Mouse (Mus musculus) hindbrain, embryonic 13.5 days (tissue): ENCODE measurements around the gene Sectm1a. TPM values are rescaled to one million over a fixed set of nuclear protein-coding genes. Genes with fewer than 3 reads are reported as not detected.

Source experiments
- ATAC-seq: fragments of 200-750 bp; cut with Nextera tagmentation; 2 replicates; pipeline ENCODE4 v1.8.0; 2017; ENCODE audit warnings: moderate TSS enrichment; ENCODE audit not compliant: low FRiP score
- H3K27ac ChIP-seq: fragments of 300-500 bp; sonication (generic); 2 replicates; pipeline ENCODE4 v1.5.1; 2015; ENCODE audit warnings: inconsistent platforms, mild to moderate bottlenecking, moderate library complexity
- H3K27me3 ChIP-seq: fragments of 300-500 bp; sonication (generic); 2 replicates; pipeline ENCODE4 v1.6.1; 2015; ENCODE audit warnings: mild to moderate bottlenecking, inconsistent platforms
- H3K36me3 ChIP-seq: fragments of 300-500 bp; sonication (generic); 2 replicates; pipeline ENCODE4 v1.6.1; 2015; ENCODE audit warnings: mild to moderate bottlenecking, inconsistent platforms
- H3K4me1 ChIP-seq: fragments of 300-500 bp; sonication (generic); replicated peaks from 2 replicates; pipeline ENCODE4 v1.6.1; 2015; ENCODE audit warnings: inconsistent platforms
- H3K4me2 ChIP-seq: fragments of 300-500 bp; sonication (generic); 2 replicates; pipeline ENCODE4 v1.6.1; 2015; ENCODE audit warnings: inconsistent platforms, mild to moderate bottlenecking, moderate library complexity
- H3K4me3 ChIP-seq: fragments of 300-500 bp; sonication (generic); 2 replicates; pipeline ENCODE4 v1.5.1; 2015; ENCODE audit warnings: mild to moderate bottlenecking, inconsistent platforms
- H3K9ac ChIP-seq: fragments of 300-500 bp; sonication (generic); 2 replicates; pipeline ENCODE4 v1.6.1; 2015; ENCODE audit warnings: mild to moderate bottlenecking, inconsistent platforms
- H3K9me3 ChIP-seq: fragments of 300-500 bp; sonication (generic); 2 replicates; pipeline ENCODE4 v1.6.1; 2016; ENCODE audit warnings: inconsistent platforms
- WGBS: fragments of 180-500 bp; shearing (Covaris S2); methylation state at CpG from one replicate; pipeline ENCODE4 v1.1.7; 2015; 5-methylcytosine and 5-hydroxymethylcytosine counted together
- polyA plus RNA-seq: library from polyadenylated mRNA; unstranded; fragments of >200 nt; fragmentation: Nextera tagmentation; extraction: Ambion mirVana; gene quantifications from 2 replicates; pipeline ENCODE4 v1.2.1, GENCODE M21; 2015

Sectm1a gene
- polyA plus RNA-seq, 1 experiment from 2014 or later: not detected

GRCm38 (mm10) chr11:121039302-121039701 is 41.7 kb downstream of the Sectm1a start, which contains the start of gene Cd7:
Gene Cd7 (minus strand): TSS chr11:121039418.
- Histone ChIP-seq H3K4me1 (no peaks in the 10 kb centered on the region), H3K27ac (no peak within 1 kb of the TSS), H3K4me3 (no peak within 1 kb of the TSS), H3K4me2 (no peak within 1 kb of the TSS), H3K9me3 (no peaks in the 10 kb centered on the region), H3K27me3 (peaks cover 18% of the 10 kb centered on the region; the same call in 1 of the 2 replicates), H3K9ac (no peak within 1 kb of the TSS), H3K36me3 (no peaks in the 10 kb centered on the region)
- ATAC-seq: no peak
- 74% methylated on average over 5 of the region's 5 CpGs for WGBS

DNA sequence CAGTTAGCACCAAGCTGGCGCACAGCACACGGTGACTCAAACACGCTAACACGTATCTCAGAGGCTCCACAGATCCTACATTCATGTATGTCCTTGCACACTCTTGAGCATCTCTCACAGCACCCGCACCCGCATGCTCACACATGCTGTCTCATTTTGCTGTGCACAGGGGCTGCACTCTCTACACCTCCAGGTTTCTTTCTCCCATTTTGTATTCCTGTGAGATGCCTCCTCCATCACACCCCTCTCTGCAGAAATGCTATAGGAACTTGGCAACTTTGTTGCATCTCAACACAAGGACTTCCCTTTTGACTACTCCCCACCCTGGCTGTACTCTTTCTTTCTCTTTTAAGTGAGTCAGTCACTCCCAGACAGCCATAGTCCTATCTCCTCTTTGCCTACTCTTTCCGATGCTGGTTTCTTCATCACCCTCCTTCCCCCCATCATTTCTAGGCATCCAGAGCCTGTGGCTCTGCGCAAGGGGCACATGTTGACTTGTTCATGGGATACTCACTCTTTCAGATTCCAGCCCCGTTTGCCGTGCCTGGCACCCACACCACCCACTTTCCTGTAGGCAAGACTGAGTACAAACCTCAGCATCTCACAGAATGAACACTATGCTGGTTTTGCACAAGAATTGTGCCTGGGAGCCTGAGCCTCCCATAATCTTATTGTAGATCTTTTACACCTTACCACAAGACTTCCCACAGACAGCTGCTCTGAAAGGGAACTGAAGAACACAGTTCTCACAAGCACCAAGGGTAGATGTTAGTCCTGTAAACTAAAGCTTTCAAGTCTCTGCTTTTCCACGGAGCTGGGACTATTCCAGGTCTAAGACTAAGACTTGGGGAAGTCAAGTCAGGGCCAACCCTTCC is 42.4 kb downstream of the Sectm1a start:
- ATAC-seq: no peak

GRCm38 (mm10) chr11:121033118-121033517 is 47.9 kb downstream of the Sectm1a start:
- no peaks in the 10 kb centered on the region for H3K36me3 ChIP-seq
- no peak for ATAC-seq
- H3K4me2 ChIP-seq: no peak overlapping the region
- no peaks in the 10 kb centered on the region for H3K4me1 ChIP-seq
- WGBS: 89% methylated on average over 5 of the region's 5 CpGs
- H3K4me3 ChIP-seq: no peak overlapping the region
- H3K9ac ChIP-seq: no peak overlapping the region
- no peak overlapping the region for H3K27ac ChIP-seq
- no peaks in the 10 kb centered on the region for H3K9me3 ChIP-seq
- H3K27me3 ChIP-seq: no peaks in the 10 kb centered on the region

More for the DNA sequence above, 42.4 kb downstream of the Sectm1a start:
- Histone ChIP-seq H3K27me3 (peaks cover 12% of the 10 kb centered on the region; the same call in 1 of the 2 replicates), H3K4me2 (no peak overlapping the region), H3K9me3 (no peaks in the 10 kb centered on the region), H3K36me3 (no peaks in the 10 kb centered on the region), H3K4me3 (no peak overlapping the region), H3K9ac (no peak overlapping the region), H3K4me1 (no peaks in the 10 kb centered on the region), H3K27ac (no peak overlapping the region)
- WGBS: 91% methylated on average over 11 of the region's 11 CpGs

DNA sequence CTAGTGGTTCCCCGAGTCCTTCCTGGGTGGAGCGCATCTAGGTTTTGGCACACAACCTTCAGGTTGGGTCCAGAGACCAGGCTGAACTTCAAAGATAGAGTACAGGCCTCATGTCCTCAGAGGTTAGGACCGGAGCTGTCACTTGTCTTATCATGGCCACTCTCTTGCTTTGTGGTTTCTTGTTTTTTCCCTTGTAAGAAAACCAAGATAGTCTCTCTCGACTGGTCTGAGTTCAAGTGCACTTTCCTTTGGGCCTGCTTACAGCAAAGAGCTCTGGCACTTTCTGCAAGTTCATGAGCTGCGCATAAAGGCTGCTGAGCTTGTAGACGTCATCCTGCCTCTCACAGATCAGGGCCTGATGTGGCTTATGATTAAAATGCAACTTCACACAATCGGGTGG is 53.8 kb downstream of the Sectm1a start:
- H3K27ac ChIP-seq: no peak overlapping the region
- H3K4me1 ChIP-seq: no peaks in the 10 kb centered on the region
- no peaks in the 10 kb centered on the region for H3K36me3 ChIP-seq
- no peak for ATAC-seq
- WGBS: 84% methylated on average over 7 of the region's 7 CpGs
- no peak overlapping the region for H3K9ac ChIP-seq
- no peak overlapping the region for H3K4me3 ChIP-seq
- H3K27me3 ChIP-seq: no peaks in the 10 kb centered on the region
- H3K9me3 ChIP-seq: no peaks in the 10 kb centered on the region
- H3K4me2 ChIP-seq: no peak overlapping the region

GRCm38 (mm10) chr11:121024163-121024562 is 56.9 kb downstream of the Sectm1a start:
- Histone ChIP-seq H3K27ac (no peak overlapping the region), H3K36me3 (no peaks in the 10 kb centered on the region), H3K9me3 (no peaks in the 10 kb centered on the region), H3K4me3 (no peak overlapping the region), H3K4me1 (no peaks in the 10 kb centered on the region), H3K27me3 (no peaks in the 10 kb centered on the region), H3K4me2 (no peak overlapping the region), H3K9ac (no peak overlapping the region)
- ATAC-seq: no peak
- WGBS: 74% methylated on average over 6 of the region's 6 CpGs

DNA sequence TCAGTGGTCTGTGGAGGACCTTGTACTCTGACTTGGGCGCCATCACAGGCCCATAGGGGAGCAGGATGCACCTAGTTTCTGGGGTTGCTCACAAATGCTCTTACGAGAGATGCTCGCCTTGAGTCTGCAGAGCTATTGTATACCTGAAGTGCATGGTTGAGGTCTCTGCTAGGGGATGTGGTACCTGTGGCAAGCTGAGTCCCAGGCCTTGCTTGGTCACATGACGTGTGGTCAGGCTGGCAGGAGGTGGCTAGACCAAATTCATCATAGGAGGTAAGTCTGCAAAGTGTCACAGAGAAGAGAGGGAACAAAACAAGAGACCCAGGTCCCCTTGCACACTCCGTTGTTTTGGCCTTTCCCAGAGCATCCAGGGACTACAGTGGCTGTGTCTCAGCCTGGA is 61.5 kb downstream of the Sectm1a start:
- 86% methylated on average over 5 of the region's 5 CpGs for WGBS
- Histone ChIP-seq H3K27me3 (no peaks in the 10 kb centered on the region), H3K36me3 (no peaks in the 10 kb centered on the region), H3K4me2 (no peak overlapping the region), H3K27ac (no peak overlapping the region), H3K4me1 (no peaks in the 10 kb centered on the region), H3K4me3 (no peak overlapping the region), H3K9me3 (no peaks in the 10 kb centered on the region), H3K9ac (no peak overlapping the region)
- ATAC-seq: no peak

DNA sequence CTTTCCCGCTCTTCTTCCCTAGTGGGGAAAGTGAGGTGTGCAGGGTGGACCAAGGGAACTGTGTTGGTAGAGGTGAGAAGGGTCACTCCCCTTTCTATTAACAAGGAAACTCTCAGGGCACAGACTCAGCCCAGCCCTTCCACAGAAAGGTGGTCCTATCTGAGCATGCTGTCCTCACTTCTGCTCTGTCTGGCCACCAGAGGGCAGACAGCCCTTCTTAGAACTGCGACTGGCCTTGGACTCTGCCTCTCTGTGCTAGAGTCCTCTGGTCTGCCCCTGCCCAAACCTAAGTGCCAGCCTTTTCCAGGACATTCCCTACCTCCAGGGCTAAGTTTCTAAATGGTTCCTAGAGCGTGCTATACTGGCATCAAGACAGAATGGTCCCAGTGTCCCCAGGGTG is 63.3 kb downstream of the Sectm1a start:
- WGBS: 38% methylated on average over 3 of the region's 3 CpGs
- ATAC-seq: peak; percentile 66

More for the DNA sequence above, 63.3 kb downstream of the Sectm1a start:
- H3K4me2 ChIP-seq: no peak overlapping the region
- H3K36me3 ChIP-seq: no peaks in the 10 kb centered on the region
- no peaks in the 10 kb centered on the region for H3K4me1 ChIP-seq
- no peaks in the 10 kb centered on the region for H3K9me3 ChIP-seq
- H3K4me3 ChIP-seq: no peak overlapping the region
- no peak overlapping the region for H3K27ac ChIP-seq
- no peaks in the 10 kb centered on the region for H3K27me3 ChIP-seq
- no peak overlapping the region for H3K9ac ChIP-seq

Other genes starting within 250 kb of the Sectm1a start
- 4.8 and 5.4 TPM in 2 replicates for gene Ccdc57, start 148.3 kb downstream of the Sectm1a start, polyA plus RNA-seq
- 11.7 and 14.9 TPM in 2 replicates for gene Slc16a3, start 132.7 kb downstream of the Sectm1a start, polyA plus RNA-seq
- 147 and 148 TPM in 2 replicates for gene Csnk1d, start 89.9 kb downstream of the Sectm1a start, polyA plus RNA-seq
- gene Cd7, start 41.8 kb downstream of the Sectm1a start, polyA plus RNA-seq: not detected in 2 replicates
- not detected in 2 replicates for gene Sectm1b, start 17.7 kb downstream of the Sectm1a start, polyA plus RNA-seq
- gene Tex19.2, start 37.5 kb upstream of the Sectm1a start, polyA plus RNA-seq: not detected in 2 replicates
- not detected in 2 replicates for gene Tex19.1, start 64.9 kb upstream of the Sectm1a start, polyA plus RNA-seq
- gene Uts2r, start 79.1 kb upstream of the Sectm1a start, polyA plus RNA-seq: 0.19 and 0.30 TPM in 2 replicates
- 17.8 and 20.5 TPM in 2 replicates for gene Hexdc, start 123.2 kb upstream of the Sectm1a start, polyA plus RNA-seq
- gene Ogfod3, start 123.5 kb upstream of the Sectm1a start, polyA plus RNA-seq: 23.9 and 24.2 TPM in 2 replicates
- 39.3 and 42.2 TPM in 2 replicates for gene Cybc1, start 148.1 kb upstream of the Sectm1a start, polyA plus RNA-seq
- gene Narf, start 156.0 kb upstream of the Sectm1a start, polyA plus RNA-seq: 94.8 and 95.5 TPM in 2 replicates
- gene Foxk2, start 178.8 kb upstream of the Sectm1a start, polyA plus RNA-seq: 12.1 and 12.2 TPM in 2 replicates